Mouse (Mus musculus) lung, adult 2 months (tissue): Measurements from ENCODE around the gene Ptrh1.

ENCODE experiments used
- CTCF ChIP-seq: fragments of 200-500 bp; IDR thresholded peaks from 2 replicates; pipeline ENCODE4 v1.5.1; 2011; ENCODE audit warnings: mild to moderate bottlenecking, low read length, control low read depth; ENCODE audit not compliant: insufficient read depth
- POLR2A ChIP-seq: fragments of 200-500 bp; IDR thresholded peaks from 2 replicates; pipeline ENCODE4 v1.6.1; 2011; ENCODE audit warnings: low read depth, mild to moderate bottlenecking, control low read depth, low read length, borderline replicate concordance; ENCODE audit errors: extremely low read depth

GRCm38 (mm10) chr2:32811959-32812358 is 36.4 kb downstream of the Ptrh1 start:
- TF ChIP-seq POLR2A (no peak), CTCF (no peak)
